Mouse (Mus musculus): ENCODE measurements around the gene Cox7a1.

Cox7a1 gene

GRCm38 (mm10) chr7:30220008-30220356 lies 36.0 kb downstream of the Cox7a1 start:
- peak in 1 of 2 experiments; percentile 20 for DNase-seq (ENCODE audit: low spot score in 2 of 2)

GRCm38 (mm10) chr7:30221433-30221832 lies 37.5 kb downstream of the Cox7a1 start:
- peak in 1 of 2 experiments; percentile 24 for DNase-seq (ENCODE audit: low spot score in 2 of 2)

GRCm38 (mm10) chr7:30222205-30222604 lies 38.3 kb downstream of the Cox7a1 start:
- DNase-seq (ENCODE audit: low spot score in 2 of 2): no peak

- no peak for DNase-seq (ENCODE audit: low spot score in 2 of 2)
Measured at GRCm38 (mm10) chr7:30224206-30224605, 40.3 kb downstream of the Cox7a1 start.

GRCm38 (mm10) chr7:30231328-30231668 lies 47.4 kb downstream of the Cox7a1 start:
- DNase-seq (ENCODE audit: low spot score in 2 of 2): no peak

- peak; percentile 99 for DNase-seq (ENCODE audit: low spot score in 2 of 2)
Measured at GRCm38 (mm10) chr7:30231669-30232454, 47.9 kb downstream of the Cox7a1 start, which contains the start of the genes Polr2i and Tbcb. Gene Polr2i, plus strand, starts transcription at chr7:30231948. Gene Tbcb, minus strand, starts transcription at chr7:30232272.

- peak; percentile 63 to 70 for DNase-seq (ENCODE audit: low spot score in 2 of 2)
Measured at GRCm38 (mm10) chr7:30232631-30233148, 48.7 kb downstream of the Cox7a1 start.

- DNase-seq (ENCODE audit: low spot score in 2 of 2): peak; percentile 61 to 64
Measured at GRCm38 (mm10) chr7:30233387-30233786, 49.4 kb downstream of the Cox7a1 start.

GRCm38 (mm10) chr7:30234276-30234858 lies 50.4 kb downstream of the Cox7a1 start:
- no peak for DNase-seq (ENCODE audit: low spot score in 2 of 2)

- DNase-seq (ENCODE audit: low spot score in 2 of 2): no peak
Measured at GRCm38 (mm10) chr7:30235091-30235490, 51.1 kb downstream of the Cox7a1 start.

- DNase-seq (ENCODE audit: low spot score in 2 of 2): no peak
Measured at GRCm38 (mm10) chr7:30235625-30236024, 51.7 kb downstream of the Cox7a1 start, which contains the start of gene Ovol3. Gene Ovol3, minus strand, starts transcription at chr7:30235725.

Data from right cerebral cortex, postnatal 10 days (tissue).